Mouse (Mus musculus) spleen, postnatal 36 days (tissue): ENCODE results near the gene Lep.

Source experiments
- DNase-seq, 2 experiments: peaks; one replicate each; pipeline ENCODE4 v3.0.0; 2022; ENCODE audit warnings: low spot score in 2 of 2, mixed read lengths in 1 of 2

The Lep gene

DNA sequence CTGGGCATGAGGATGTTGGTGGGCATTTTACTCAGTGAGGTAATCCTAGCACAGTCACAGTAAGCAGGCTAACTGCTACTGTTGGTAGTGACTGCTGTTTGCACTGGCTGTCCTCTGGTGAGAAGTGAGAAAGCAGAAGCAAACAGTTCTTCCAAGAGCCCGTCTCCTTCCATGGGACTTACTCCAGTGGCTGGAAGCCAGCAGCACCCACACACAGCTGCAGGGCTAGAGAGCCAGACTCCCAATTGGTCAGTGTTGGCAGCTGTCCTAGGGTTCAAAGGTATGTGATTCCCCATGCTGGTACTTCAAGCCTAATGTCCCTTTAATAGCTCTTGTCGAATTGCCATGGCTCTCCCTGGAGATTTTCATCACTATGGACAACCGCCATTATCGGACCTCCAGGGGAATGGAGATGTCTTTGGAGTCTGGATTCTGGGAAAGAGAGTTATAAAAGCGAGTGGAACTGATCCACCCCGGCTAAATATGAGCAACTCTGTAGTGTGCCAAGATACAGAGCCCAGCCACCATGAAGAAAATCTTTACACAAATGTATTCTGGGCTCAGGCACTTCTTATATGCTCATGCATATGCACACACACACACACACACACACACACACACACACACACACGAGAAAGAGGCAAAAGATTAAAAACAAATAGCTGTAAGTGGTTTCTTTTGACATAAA is 57.5 kb downstream of the Lep start:
- DNase-seq, result no peak

DNA sequence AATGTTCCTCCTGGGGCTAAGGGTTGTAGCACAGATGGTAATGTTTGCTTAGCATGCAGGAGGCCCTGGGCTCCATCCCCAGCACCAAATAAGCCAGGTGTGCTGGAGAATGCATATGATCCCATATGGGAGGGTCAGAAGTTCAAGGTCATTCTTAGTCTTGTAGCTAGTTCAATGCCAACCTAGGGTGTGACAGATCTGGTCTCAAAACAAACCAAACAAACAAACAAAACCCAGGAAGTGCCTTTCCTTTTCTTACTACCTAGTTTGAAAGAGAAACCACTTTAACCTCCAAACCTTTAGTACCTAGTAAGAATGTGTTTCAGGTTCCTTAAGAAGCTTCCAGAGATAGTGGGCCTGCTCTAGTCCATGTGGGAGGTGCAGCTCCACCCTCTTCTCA is 58.2 kb downstream of the Lep start:
- DNase-seq, result no peak

DNA sequence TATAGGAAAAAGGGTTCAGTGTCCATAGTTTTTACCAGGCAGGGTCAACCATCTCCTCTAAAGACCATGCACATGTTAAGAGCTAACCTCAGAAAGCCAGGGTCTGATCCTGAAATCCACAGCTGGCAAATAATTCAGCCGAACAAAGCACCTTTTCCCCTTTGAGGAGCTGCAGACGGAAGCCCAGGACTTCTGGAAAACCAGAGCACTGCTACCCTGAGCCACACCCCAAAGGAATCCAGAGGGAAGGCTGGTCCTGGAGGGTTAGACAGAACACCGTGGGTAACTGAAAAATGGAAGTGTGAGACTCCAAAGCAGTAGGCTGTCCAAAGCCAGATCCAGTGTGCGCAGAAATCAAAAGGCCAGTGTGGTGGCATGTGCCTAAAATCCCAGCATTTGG is 58.9 kb downstream of the Lep start:
- no peak for DNase-seq

DNA sequence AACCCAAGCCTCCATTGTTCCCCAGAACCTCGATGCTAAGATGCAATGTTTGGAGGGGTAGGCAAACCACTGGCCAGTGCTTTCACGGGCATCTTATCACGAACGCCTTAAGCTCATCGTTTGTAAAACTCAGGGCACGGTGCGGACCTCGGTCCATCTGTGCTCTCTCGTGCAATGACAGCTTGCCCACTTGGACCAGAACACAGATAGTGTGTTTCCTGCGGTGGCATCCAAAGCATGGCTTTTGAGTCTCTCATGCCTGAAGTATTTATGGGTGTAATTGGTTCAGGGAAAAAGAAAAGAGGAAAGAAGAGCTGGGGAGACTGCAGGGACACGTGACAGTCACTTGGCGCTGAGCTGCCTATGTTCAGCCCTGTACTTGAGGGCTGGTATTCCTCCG is 60.0 kb downstream of the Lep start:
- no peak for DNase-seq
